Mouse (Mus musculus) forebrain, embryonic 10.5 days (tissue): Measurements from ENCODE around the gene Chrm3. TPM values are rescaled to one million over a fixed set of nuclear protein-coding genes. Genes with fewer than 3 reads are reported as not detected.

Source experiments
- DNase-seq: peaks from one replicate; pipeline ENCODE4 v3.0.0-alpha.2; 2017; ENCODE audit warnings: low spot score; ENCODE audit errors: extremely low spot score
- H3K27ac ChIP-seq: fragments of 300-500 bp; sonication (generic); 2 replicates; pipeline ENCODE4 v1.5.1; 2016; ENCODE audit warnings: mild to moderate bottlenecking
- H3K27me3 ChIP-seq: fragments of 300-500 bp; sonication (generic); 2 replicates; pipeline ENCODE4 v1.6.1; 2016; ENCODE audit warnings: mild to moderate bottlenecking; ENCODE audit not compliant: poor library complexity, severe bottlenecking
- H3K36me3 ChIP-seq: fragments of 300-500 bp; sonication (generic); replicated peaks from 2 replicates; pipeline ENCODE4 v1.6.1; 2016; ENCODE audit warnings: mild to moderate bottlenecking, moderate library complexity
- H3K4me1 ChIP-seq: fragments of 300-500 bp; sonication (generic); 2 replicates; pipeline ENCODE4 v1.6.1; 2016
- H3K4me3 ChIP-seq: fragments of 300-500 bp; sonication (generic); 2 replicates; pipeline ENCODE4 v1.5.1; 2016; ENCODE audit warnings: mild to moderate bottlenecking, moderate library complexity
- H3K9me3 ChIP-seq: fragments of 300-500 bp; sonication (generic); 2 replicates; pipeline ENCODE4 v1.6.1; 2016; ENCODE audit warnings: mild to moderate bottlenecking, moderate library complexity
- WGBS: fragments of 180-500 bp; shearing (Covaris S2); methylation state at CpG from one replicate; pipeline ENCODE4 v1.1.7; 2016; 5-methylcytosine and 5-hydroxymethylcytosine counted together
- polyA plus RNA-seq: library from polyadenylated mRNA; unstranded; fragments of >200 nt; fragmentation: Nextera tagmentation; extraction: Ambion mirVana; gene quantifications from 2 replicates; pipeline ENCODE4 v1.2.1, GENCODE M21; 2016

Gene Chrm3
- polyA plus RNA-seq, 1 experiment from 2014 or later = not detected

DNA sequence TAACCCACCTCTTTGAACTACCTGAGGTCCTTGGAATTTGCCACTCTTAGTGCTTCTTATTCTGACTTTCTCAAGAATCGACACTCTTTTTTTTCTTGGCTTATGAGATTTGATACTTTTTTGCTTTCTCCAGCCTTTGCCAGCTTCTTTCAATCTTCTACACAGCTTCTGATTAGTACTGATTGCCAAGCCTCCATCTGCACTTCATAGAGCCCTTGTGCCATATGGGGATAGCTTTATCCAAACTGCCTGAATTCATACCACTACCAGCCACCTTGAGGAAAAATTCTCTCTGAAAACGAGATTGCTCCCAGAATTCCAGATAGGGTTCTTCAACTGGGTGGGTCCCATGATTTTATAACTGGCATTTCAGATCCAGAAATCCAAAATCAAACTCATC, 368.0 kb downstream of the Chrm3 start:
- no peaks in the 10 kb centered on the region for H3K36me3 ChIP-seq
- DNase-seq = no peak
- WGBS = 78% methylated on average over 2 of the region's 2 CpGs

DNA sequence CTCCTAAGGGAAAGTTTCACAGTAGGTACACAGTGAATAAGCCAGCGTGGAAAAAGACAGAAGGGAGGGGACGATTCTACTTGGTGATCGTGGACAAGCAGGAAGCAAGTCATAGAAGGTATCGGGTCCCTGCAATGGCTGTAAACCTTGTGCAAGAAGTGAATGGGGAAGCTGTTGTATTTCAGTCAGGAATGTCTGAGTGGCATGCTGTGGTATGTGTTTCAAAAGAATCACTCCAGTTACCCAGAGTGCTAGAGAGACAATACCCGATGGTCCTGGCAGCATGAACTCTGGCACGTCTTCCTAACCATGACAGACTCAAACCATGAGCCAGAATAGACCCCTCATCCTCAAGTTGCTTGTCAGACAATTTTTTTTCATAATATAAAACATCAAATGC, 375.0 kb downstream of the Chrm3 start:
- DNase-seq = no peak
- Histone ChIP-seq H3K36me3 (no peaks in the 10 kb centered on the region), H3K27ac (no peak overlapping the region), H3K4me1 (no peaks in the 10 kb centered on the region), H3K27me3 (no peaks in the 10 kb centered on the region), H3K9me3 (no peaks in the 10 kb centered on the region), H3K4me3 (no peak overlapping the region)
- 83% methylated on average over 6 of the region's 6 CpGs for WGBS

More for the DNA sequence above, 368.0 kb downstream of the Chrm3 start:
- H3K4me1 ChIP-seq = no peaks in the 10 kb centered on the region
- H3K4me3 ChIP-seq = no peak overlapping the region
- H3K27ac ChIP-seq = no peak overlapping the region
- no peaks in the 10 kb centered on the region for H3K27me3 ChIP-seq
- no peaks in the 10 kb centered on the region for H3K9me3 ChIP-seq

DNA sequence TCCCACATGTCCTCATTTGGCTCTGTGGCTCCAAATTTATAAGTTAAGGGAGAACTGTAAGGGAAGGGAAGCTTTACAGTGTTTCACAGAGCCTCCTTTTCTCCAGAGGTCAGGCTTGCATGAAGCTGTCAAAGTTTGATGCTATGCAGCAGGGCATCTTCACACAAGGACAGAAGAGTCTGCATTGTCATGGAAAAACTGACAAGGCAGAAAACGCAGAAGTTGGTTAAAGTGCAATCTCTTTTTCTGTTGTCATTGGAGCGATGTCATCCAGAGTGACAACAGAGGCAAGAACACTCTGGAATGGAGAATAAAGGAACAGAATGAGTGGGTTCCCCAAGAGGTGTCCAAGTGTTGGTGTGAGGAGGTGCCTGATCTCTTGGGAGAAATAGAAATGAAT, 377.4 kb downstream of the Chrm3 start:
- Histone ChIP-seq H3K27me3 (no peaks in the 10 kb centered on the region), H3K4me3 (no peak overlapping the region), H3K36me3 (no peaks in the 10 kb centered on the region), H3K4me1 (no peaks in the 10 kb centered on the region), H3K27ac (no peak overlapping the region), H3K9me3 (no peaks in the 10 kb centered on the region)
- no peak for DNase-seq
- 96% methylated on average over 2 of the region's 2 CpGs for WGBS

DNA sequence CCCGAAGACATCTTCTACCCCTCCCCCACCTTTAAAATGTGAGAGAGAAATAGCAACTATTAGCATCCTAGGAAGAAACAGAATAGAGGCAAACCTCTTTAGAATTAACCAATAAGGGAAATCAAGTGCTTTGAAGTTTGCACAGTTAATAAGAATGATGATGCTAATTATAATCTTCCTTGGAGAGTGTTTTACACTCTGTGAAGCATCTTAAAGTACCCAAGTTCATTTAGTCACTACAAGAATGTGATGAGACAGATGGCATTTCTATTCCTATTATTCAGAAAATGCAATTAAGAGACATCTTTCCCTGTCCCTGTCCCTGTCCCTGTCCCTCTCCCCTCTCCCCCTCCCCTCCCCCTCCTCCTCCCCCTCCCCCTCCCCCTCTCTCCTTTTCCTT, 382.9 kb downstream of the Chrm3 start:
- Histone ChIP-seq H3K36me3 (no peaks in the 10 kb centered on the region), H3K4me3 (no peak overlapping the region), H3K4me1 (peaks cover 15% of the 10 kb centered on the region), H3K9me3 (no peaks in the 10 kb centered on the region), H3K27me3 (no peaks in the 10 kb centered on the region), H3K27ac (no peak overlapping the region)
- 81% methylated on average over 1 of the region's 1 CpGs for WGBS
- no peak for DNase-seq

DNA sequence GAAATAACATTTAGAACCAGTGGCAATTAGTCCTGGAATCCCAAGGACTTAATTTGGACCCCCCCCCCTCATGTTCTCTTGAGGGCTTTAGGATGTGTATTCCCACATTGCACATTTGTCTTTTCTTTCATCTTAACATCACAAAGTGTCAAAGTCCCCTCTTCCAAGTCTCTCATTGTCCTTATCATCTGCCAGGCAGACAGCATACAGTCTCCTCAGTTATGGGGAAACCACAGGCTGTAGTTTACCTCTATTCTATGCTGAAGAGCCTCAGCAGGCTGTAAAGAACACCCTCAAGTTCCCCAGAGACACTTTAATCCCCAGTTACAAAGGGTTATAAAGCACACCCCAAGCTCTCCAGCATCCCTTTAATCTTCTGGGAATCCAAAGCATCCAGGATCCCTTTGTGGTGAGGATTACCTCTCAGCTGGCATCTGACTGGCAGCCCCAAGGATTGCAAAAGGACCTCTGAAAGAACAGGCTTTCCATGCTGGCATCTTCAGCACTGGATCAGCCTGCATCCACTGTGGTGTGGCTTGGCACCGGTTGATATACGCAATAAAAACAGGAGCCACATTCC, 386.8 kb downstream of the Chrm3 start:
- Histone ChIP-seq H3K27ac (no peak overlapping the region), H3K27me3 (no peaks in the 10 kb centered on the region), H3K9me3 (no peaks in the 10 kb centered on the region), H3K4me1 (peaks cover 15% of the 10 kb centered on the region), H3K36me3 (no peaks in the 10 kb centered on the region), H3K4me3 (no peak overlapping the region)
- 17% methylated on average over 2 of the region's 2 CpGs for WGBS
- DNase-seq = no peak

DNA sequence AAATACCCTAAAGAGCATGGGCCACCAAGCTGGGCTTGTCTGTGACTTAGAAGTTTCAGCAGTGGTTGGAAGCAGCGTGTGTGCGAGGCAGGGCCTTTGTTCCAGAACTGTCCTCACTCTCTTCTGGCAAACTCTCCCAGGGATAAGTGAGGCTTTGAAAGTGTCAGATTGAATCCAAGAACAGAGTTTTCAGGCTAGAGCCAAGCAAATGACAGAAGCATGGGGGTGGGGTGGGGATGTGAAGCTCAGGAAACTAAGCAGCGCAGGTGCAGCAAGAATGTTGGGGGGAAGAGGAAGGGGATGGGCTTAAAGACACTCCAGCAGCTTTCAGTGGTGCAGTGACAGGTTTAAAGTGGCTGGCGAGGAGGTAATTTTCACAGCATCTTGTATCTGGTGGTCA, 388.8 kb downstream of the Chrm3 start:
- WGBS = 51% methylated on average over 4 of the region's 4 CpGs
- Histone ChIP-seq H3K27me3 (no peaks in the 10 kb centered on the region), H3K4me3 (no peak overlapping the region), H3K9me3 (no peaks in the 10 kb centered on the region), H3K27ac (no peak overlapping the region), H3K36me3 (no peaks in the 10 kb centered on the region), H3K4me1 (peaks cover 15% of the 10 kb centered on the region)
- DNase-seq = no peak

DNA sequence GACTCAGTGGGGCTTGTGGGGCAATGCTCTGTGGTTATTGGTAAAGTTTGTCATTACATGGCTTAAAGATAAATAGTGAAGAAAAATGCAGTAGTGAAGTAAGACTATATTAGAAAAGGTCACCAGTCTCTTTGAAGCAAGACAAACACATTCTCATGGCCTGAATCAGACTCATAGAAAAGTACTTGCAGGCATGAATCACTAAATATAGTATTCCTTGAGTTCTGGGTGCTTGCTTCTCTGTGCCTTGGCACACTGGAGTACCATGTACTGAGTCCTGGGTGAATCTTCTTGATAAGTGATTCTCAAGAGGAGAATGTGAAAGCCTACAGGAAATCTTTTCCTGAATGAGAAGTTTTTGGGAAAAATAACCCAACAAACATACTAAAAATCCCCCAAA, 408.0 kb downstream of the Chrm3 start:
- H3K9me3 ChIP-seq = no peaks in the 10 kb centered on the region
- no peak overlapping the region for H3K4me3 ChIP-seq
- no peaks in the 10 kb centered on the region for H3K27me3 ChIP-seq
- DNase-seq = no peak
- no peaks in the 10 kb centered on the region for H3K36me3 ChIP-seq
- no peaks in the 10 kb centered on the region for H3K4me1 ChIP-seq
- no peak overlapping the region for H3K27ac ChIP-seq

DNA sequence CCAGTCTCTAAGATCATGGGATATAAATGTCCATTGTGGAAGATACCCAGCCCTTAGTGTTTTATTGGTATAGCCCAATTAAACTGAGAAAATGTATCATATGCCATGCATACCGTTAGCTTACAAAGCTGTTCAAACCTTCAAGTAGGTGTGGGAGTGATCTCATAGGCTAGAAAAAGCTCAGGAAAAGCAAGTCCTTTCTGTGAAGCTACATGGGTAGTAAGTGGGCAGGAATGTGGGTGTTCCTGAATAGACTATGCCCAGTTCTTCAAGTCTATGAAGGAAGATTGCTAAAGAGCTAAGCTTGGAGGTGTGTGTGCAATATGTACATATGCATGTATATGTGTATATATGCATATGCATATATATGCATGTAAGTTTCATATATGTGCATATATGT, 409.3 kb downstream of the Chrm3 start:
- H3K4me3 ChIP-seq = no peak overlapping the region
- no peaks in the 10 kb centered on the region for H3K4me1 ChIP-seq
- H3K27ac ChIP-seq = no peak overlapping the region
- H3K9me3 ChIP-seq = no peaks in the 10 kb centered on the region
- H3K27me3 ChIP-seq = no peaks in the 10 kb centered on the region
- 92% methylated on average over 1 of the region's 1 CpGs for WGBS
- no peaks in the 10 kb centered on the region for H3K36me3 ChIP-seq
- no peak for DNase-seq

DNA sequence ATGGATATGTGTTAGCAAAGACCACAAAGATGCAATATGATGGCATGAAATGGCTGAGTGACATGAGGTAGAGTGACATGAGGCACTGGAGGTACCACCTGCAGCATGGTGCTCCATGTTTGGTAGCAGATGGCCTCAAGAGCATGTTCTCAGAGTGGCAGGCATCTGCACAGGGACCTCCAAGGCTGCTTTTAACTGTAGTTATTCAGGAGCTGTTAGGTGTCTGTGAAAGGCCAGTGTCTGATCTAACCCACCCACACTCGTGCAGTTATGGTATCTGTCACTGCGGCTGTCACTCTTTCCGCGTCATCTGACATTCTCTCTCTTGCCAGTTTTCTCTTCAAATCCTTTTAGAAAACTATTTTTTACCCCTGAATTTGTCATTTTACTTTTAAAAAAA, 411.6 kb downstream of the Chrm3 start:
- WGBS = 95% methylated on average over 4 of the region's 4 CpGs
- Histone ChIP-seq H3K4me1 (no peaks in the 10 kb centered on the region), H3K36me3 (no peaks in the 10 kb centered on the region), H3K27me3 (no peaks in the 10 kb centered on the region), H3K4me3 (no peak overlapping the region), H3K27ac (no peak overlapping the region), H3K9me3 (no peaks in the 10 kb centered on the region)
- DNase-seq = no peak

DNA sequence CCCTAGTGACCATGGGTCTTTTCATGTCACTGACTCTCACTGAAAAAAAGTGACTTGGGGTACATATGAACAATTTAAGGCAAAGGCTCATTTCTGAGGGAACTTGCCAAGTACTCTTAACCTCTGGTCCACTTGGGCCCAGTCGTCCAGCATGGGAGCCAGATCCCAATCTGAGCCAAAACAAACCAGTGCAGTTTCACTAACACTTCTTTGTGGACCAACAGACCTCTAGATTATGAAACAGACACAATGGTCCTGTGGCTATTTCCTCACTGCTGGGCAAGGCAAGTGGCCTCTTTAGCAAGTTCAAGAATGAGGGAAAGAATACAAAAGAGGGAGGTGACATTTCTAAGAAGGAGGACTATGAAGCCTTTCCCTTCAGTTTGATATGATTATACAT, 420.5 kb downstream of the Chrm3 start:
- no peak overlapping the region for H3K27ac ChIP-seq
- H3K36me3 ChIP-seq = no peaks in the 10 kb centered on the region
- no peaks in the 10 kb centered on the region for H3K9me3 ChIP-seq
- H3K4me3 ChIP-seq = no peak overlapping the region
- 0 out of 2 replicates have a peak, but pooled peaks cover 3% of the 10 kb centered on the region for H3K4me1 ChIP-seq
- WGBS = 80% methylated on average over 1 of the region's 1 CpGs
- DNase-seq = no peak
- H3K27me3 ChIP-seq = no peaks in the 10 kb centered on the region

DNA sequence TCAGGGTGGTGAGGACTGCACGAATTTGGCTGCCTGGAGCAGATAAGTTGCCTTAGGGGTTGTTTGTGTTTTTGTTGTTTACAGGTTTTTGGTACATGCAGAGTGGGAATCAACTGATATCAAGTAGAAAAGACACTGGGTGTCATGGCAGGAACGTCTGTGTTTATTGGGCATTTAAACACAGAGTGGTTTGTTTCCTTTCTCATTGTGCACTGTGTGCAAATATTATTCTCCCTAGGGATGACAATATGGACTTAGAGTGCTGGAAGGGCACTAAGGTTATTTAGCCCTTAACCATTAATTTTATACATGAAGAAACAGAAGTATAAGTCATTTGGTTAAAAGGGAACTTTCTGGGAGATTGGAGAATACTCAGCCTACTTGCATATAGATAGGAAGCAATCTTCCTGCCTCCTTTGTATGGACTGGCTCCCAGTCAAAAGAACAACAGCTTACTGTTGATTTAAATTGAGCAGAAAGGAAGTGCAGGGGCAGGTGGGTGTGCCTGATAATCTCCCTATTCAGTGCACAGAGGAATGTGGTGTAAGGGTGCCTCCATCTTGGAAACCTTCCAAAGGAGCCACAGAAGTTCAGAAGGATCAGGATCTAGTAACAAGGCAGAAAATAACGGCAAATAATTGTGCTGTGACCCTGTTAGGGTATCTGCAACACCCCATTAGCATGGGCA, 421.7 kb downstream of the Chrm3 start:
- Histone ChIP-seq H3K4me3 (no peak overlapping the region), H3K9me3 (no peaks in the 10 kb centered on the region), H3K27ac (no peak overlapping the region), H3K4me1 (0 out of 2 replicates have a peak, but pooled peaks cover 3% of the 10 kb centered on the region), H3K36me3 (no peaks in the 10 kb centered on the region), H3K27me3 (no peaks in the 10 kb centered on the region)
- WGBS = 71% methylated on average over 3 of the region's 3 CpGs
- no peak for DNase-seq

DNA sequence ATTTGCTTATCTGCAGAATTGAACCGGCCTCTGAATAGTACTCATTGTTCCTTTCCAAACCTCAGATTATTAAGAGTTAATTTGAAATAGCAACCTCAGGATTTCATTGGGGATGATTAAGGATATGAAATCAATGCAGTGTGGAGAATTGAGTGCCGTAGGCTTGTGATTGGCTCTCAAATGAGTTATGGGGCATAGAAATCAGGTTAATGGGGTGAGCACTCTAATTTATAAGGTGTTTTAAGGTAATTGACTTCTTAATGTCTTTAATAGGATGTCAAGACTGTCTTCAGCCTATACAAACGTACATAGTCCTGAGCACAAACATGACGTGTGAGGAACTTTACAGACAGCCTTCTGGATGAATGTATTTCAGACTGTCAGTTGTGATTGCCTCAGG, 427.9 kb downstream of the Chrm3 start:
- no peak for DNase-seq
- H3K27me3 ChIP-seq = no peaks in the 10 kb centered on the region
- H3K9me3 ChIP-seq = no peaks in the 10 kb centered on the region
- no peak overlapping the region for H3K4me3 ChIP-seq
- 82% methylated on average over 4 of the region's 4 CpGs for WGBS
- H3K4me1 ChIP-seq = peaks cover 14% of the 10 kb centered on the region
- no peak overlapping the region for H3K27ac ChIP-seq
- H3K36me3 ChIP-seq = no peaks in the 10 kb centered on the region

DNA sequence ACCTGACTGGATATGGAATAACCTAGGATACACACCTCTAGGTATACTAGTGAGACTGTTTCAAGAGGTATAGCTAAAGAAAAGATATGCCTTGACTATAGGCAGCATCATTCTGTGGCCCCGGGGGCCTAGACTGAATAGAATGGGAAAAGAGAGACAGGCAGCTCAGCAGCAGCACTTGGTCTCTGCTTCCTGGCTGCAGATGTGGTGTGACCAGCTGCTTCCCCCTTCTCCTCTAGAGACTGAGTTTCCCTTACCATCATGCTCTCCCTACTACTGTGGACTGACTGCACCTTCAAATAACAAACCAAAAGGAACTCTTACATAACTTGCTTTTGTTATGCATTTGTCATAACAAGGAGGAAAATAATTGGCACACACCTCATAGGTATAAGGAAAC, 430.0 kb downstream of the Chrm3 start:
- Histone ChIP-seq H3K4me1 (peaks cover 14% of the 10 kb centered on the region), H3K9me3 (no peaks in the 10 kb centered on the region), H3K27me3 (no peaks in the 10 kb centered on the region), H3K27ac (0 out of 2 replicates have a peak overlapping the region, but pooled peaks have one; percentile 9), H3K4me3 (no peak overlapping the region), H3K36me3 (no peaks in the 10 kb centered on the region)
- WGBS = 91% methylated on average over 1 of the region's 1 CpGs
- no peak for DNase-seq
